Mouse (Mus musculus) thymus, adult 2 months (tissue): ENCODE data around the gene Ptpn12. TPM values are rescaled to one million over a fixed set of nuclear protein-coding genes. Genes with fewer than 3 reads are reported as not detected.

Source experiments
- DNase-seq: peaks from one replicate; pipeline ENCODE4 v3.0.0; 2021
- H3K27ac ChIP-seq: fragments of 200-500 bp; 2 replicates; pipeline ENCODE4 v1.5.1; 2012; ENCODE audit warnings: low read length, control low read depth; ENCODE audit not compliant: control insufficient read depth, insufficient read depth
- H3K27me3 ChIP-seq: fragments of 200-500 bp; 2 replicates; pipeline ENCODE4 v1.6.1; 2012; ENCODE audit warnings: mild to moderate bottlenecking, low read length, moderate library complexity, mixed read lengths; ENCODE audit not compliant: control insufficient read depth, insufficient read depth
- H3K36me3 ChIP-seq: fragments of 200-500 bp; 2 replicates; pipeline ENCODE4 v1.6.1; 2012; ENCODE audit warnings: mild to moderate bottlenecking, low read length, moderate library complexity; ENCODE audit not compliant: control insufficient read depth, insufficient read depth
- H3K4me1 ChIP-seq: fragments of 200-500 bp; replicated peaks from 2 replicates; pipeline ENCODE4 v1.6.1; 2012; ENCODE audit warnings: low read length; ENCODE audit not compliant: control insufficient read depth, insufficient read depth
- H3K4me3 ChIP-seq: fragments of 200-500 bp; 2 replicates; pipeline ENCODE4 v1.5.1; 2012; ENCODE audit warnings: mild to moderate bottlenecking, low read length, control low read depth, moderate library complexity; ENCODE audit not compliant: control insufficient read depth, insufficient read depth
- CTCF ChIP-seq: fragments of 200-500 bp; IDR thresholded peaks from 2 replicates; pipeline ENCODE4 v1.5.1; 2012; ENCODE audit warnings: mild to moderate bottlenecking, control low read depth, low read length, moderate library complexity, borderline replicate concordance; ENCODE audit not compliant: control insufficient read depth, poor library complexity, insufficient read depth; ENCODE audit errors: extremely low read depth
- POLR2A ChIP-seq: fragments of 200-500 bp; IDR thresholded peaks from 2 replicates; pipeline ENCODE4 v1.6.1; 2012; ENCODE audit warnings: mild to moderate bottlenecking, low read length, control low read depth, moderate library complexity; ENCODE audit not compliant: control insufficient read depth, poor library complexity, insufficient read depth; ENCODE audit errors: extremely low read depth
- WGBS: fragments of 180-500 bp; shearing (Covaris S2); methylation state at CpG from one replicate; pipeline ENCODE4 v1.1.7; 2018; 5-methylcytosine and 5-hydroxymethylcytosine counted together
- polyA plus RNA-seq: library from polyadenylated mRNA; depleted of rRNA; stranded (reverse); fragments of >200 nt; gene quantifications from 2 replicates; pipeline ENCODE4 v1.2.3, GENCODE M21; 2012

The Ptpn12 gene
- polyA plus RNA-seq, 1 experiment, result 26.9 TPM

- WGBS, result 67% methylated on average over 3 of the region's 3 CpGs
- H3K36me3 ChIP-seq, result no peaks in the 10 kb centered on the region
- H3K27me3 ChIP-seq, result no peaks in the 10 kb centered on the region
- H3K4me3 ChIP-seq, result no peak overlapping the region
- TF ChIP-seq POLR2A (no peak), CTCF (no peak)
- no peak for DNase-seq
- no peak overlapping the region for H3K27ac ChIP-seq
- H3K4me1 ChIP-seq, result peaks cover 7% of the 10 kb centered on the region
Observed at GRCm38 (mm10) chr5:21053571-21054307, 2.0 kb downstream of the Ptpn12 start.

- H3K36me3 ChIP-seq, result no peaks in the 10 kb centered on the region
- H3K4me3 ChIP-seq, result no peak overlapping the region
- no peak for DNase-seq
- H3K27ac ChIP-seq, result no peak overlapping the region
- 100% methylated on average over 1 of the region's 1 CpGs for WGBS
- TF ChIP-seq CTCF (no peak), POLR2A (no peak)
- H3K4me1 ChIP-seq, result peaks cover 7% of the 10 kb centered on the region
- H3K27me3 ChIP-seq, result no peaks in the 10 kb centered on the region
Observed at GRCm38 (mm10) chr5:21052521-21052920, 3.2 kb downstream of the Ptpn12 start.

GRCm38 (mm10) chr5:21050770-21051122 is 5.0 kb downstream of the Ptpn12 start:
- Histone ChIP-seq H3K4me3 (no peak overlapping the region), H3K36me3 (no peaks in the 10 kb centered on the region), H3K27me3 (no peaks in the 10 kb centered on the region), H3K4me1 (peaks cover 7% of the 10 kb centered on the region), H3K27ac (no peak overlapping the region)
- 86% methylated on average over 2 of the region's 2 CpGs for WGBS
- TF ChIP-seq POLR2A (no peak), CTCF (no peak)
- DNase-seq, result no peak

- TF ChIP-seq CTCF (no peak), POLR2A (no peak)
- DNase-seq, result no peak
- Histone ChIP-seq H3K4me1 (peaks cover 7% of the 10 kb centered on the region), H3K27me3 (no peaks in the 10 kb centered on the region), H3K36me3 (no peaks in the 10 kb centered on the region), H3K27ac (no peak overlapping the region), H3K4me3 (no peak overlapping the region)
- WGBS, result 85% methylated on average over 6 of the region's 6 CpGs
Observed at GRCm38 (mm10) chr5:21050061-21050769, 5.5 kb downstream of the Ptpn12 start.

- no peak overlapping the region for H3K4me3 ChIP-seq
- 83% methylated on average over 4 of the region's 4 CpGs for WGBS
Observed at GRCm38 (mm10) chr5:21049006-21049405, 6.7 kb downstream of the Ptpn12 start.

GRCm38 (mm10) chr5:21047114-21047513 is 8.6 kb downstream of the Ptpn12 start:
- H3K4me1 ChIP-seq, result no peaks in the 10 kb centered on the region
- no peak overlapping the region for H3K27ac ChIP-seq
- 94% methylated on average over 4 of the region's 4 CpGs for WGBS
- TF ChIP-seq POLR2A, result no peak
- TF ChIP-seq CTCF, result no peak
- no peak for DNase-seq
- no peaks in the 10 kb centered on the region for H3K36me3 ChIP-seq
- H3K4me3 ChIP-seq, result no peak overlapping the region
- no peaks in the 10 kb centered on the region for H3K27me3 ChIP-seq

More at GRCm38 (mm10) chr5:21049006-21049405, 6.7 kb downstream of the Ptpn12 start:
- TF ChIP-seq POLR2A (no peak), CTCF (no peak)
- H3K27ac ChIP-seq, result no peak overlapping the region
- H3K4me1 ChIP-seq, result no peaks in the 10 kb centered on the region
- no peak for DNase-seq
- H3K27me3 ChIP-seq, result no peaks in the 10 kb centered on the region
- H3K36me3 ChIP-seq, result no peaks in the 10 kb centered on the region
